Mouse (Mus musculus) lung, embryonic 14.5 days (tissue): ENCODE measurements at regions not wholly inside any gene's neighbourhood (a gene's known extent, or its start where the extent isn't known, plus 50 kb on each side); places are given as distances from the start of the nearest gene placed in this dataset.

Experiments used
- ATAC-seq: fragments of 200-750 bp; cut with Nextera tagmentation; 2 replicates; pipeline ENCODE4 v1.8.0; 2017; ENCODE audit warnings: mild to moderate bottlenecking, moderate TSS enrichment, moderate library complexity; ENCODE audit not compliant: insufficient read depth
- DNase-seq: peaks from one replicate; pipeline ENCODE4 v3.0.0-alpha.2; 2015
- H3K27ac ChIP-seq: fragments of 300-500 bp; sonication (generic); 2 replicates; pipeline ENCODE4 v1.5.1; 2014; ENCODE audit warnings: low read depth, mild to moderate bottlenecking, moderate library complexity
- H3K27me3 ChIP-seq: fragments of 300-500 bp; sonication (generic); 2 replicates; pipeline ENCODE4 v1.6.1; 2014; ENCODE audit warnings: low read length, control low read depth; ENCODE audit not compliant: insufficient read depth
- H3K36me3 ChIP-seq: fragments of 300-500 bp; sonication (generic); 2 replicates; pipeline ENCODE4 v1.6.1; 2014; ENCODE audit warnings: control low read depth; ENCODE audit not compliant: insufficient read depth
- H3K4me1 ChIP-seq: fragments of 300-500 bp; sonication (generic); 2 replicates; pipeline ENCODE4 v1.6.1; 2014; ENCODE audit warnings: antibody characterized with exemption, control low read depth; ENCODE audit not compliant: insufficient read depth
- H3K4me2 ChIP-seq: fragments of 300-500 bp; sonication (generic); 2 replicates; pipeline ENCODE4 v1.6.1; 2014; ENCODE audit warnings: mild to moderate bottlenecking
- H3K4me3 ChIP-seq: fragments of 300-500 bp; sonication (generic); 2 replicates; pipeline ENCODE4 v1.5.1; 2014; ENCODE audit warnings: low read depth, low read length
- H3K9ac ChIP-seq: fragments of 300-500 bp; sonication (generic); 2 replicates; pipeline ENCODE4 v1.6.1; 2014
- H3K9me3 ChIP-seq: fragments of 300-500 bp; sonication (generic); 2 replicates; pipeline ENCODE4 v1.6.1; 2016; ENCODE audit warnings: low read depth, low read length, control low read depth
- CTCF ChIP-seq: IDR thresholded peaks from 2 replicates; pipeline ENCODE4 v1.5.1; 2016; ENCODE audit warnings: antibody characterized with exemption, low read depth
- WGBS: fragments of 180-500 bp; shearing (Covaris S2); extraction: QIAGEN DNeasy Blood & Tissue Kit; methylation state at CpG from one replicate; pipeline ENCODE4 v1.1.7; 2014; 5-methylcytosine and 5-hydroxymethylcytosine counted together

GRCm38 (mm10) chr3:129076396-129076795 lies 123.3 kb upstream of the Pitx2 start:
- no peak overlapping the region for H3K27ac ChIP-seq
- H3K9ac ChIP-seq: no peak overlapping the region
- no peak for TF ChIP-seq CTCF
- H3K36me3 ChIP-seq: no peaks in the 10 kb centered on the region
- H3K4me2 ChIP-seq: no peak overlapping the region
- H3K4me1 ChIP-seq: no peaks in the 10 kb centered on the region
- H3K4me3 ChIP-seq: no peak overlapping the region
- no peaks in the 10 kb centered on the region for H3K9me3 ChIP-seq
- 29% methylated on average over 1 of the region's 1 CpGs for WGBS
- DNase-seq: peak; percentile 5
- H3K27me3 ChIP-seq: no peaks in the 10 kb centered on the region
- ATAC-seq: no peak

GRCm38 (mm10) chr3:129103786-129104440 lies 95.8 kb upstream of the Pitx2 start:
- H3K4me3 ChIP-seq: no peak overlapping the region
- no peaks in the 10 kb centered on the region for H3K36me3 ChIP-seq
- H3K27me3 ChIP-seq: no peaks in the 10 kb centered on the region
- TF ChIP-seq CTCF: no peak
- H3K4me1 ChIP-seq: no peaks in the 10 kb centered on the region
- no peaks in the 10 kb centered on the region for H3K9me3 ChIP-seq
- WGBS: 68% methylated on average over 12 of the region's 12 CpGs
- H3K9ac ChIP-seq: no peak overlapping the region
- no peak overlapping the region for H3K27ac ChIP-seq
- ATAC-seq: no peak
- DNase-seq: peak; percentile 2
- H3K4me2 ChIP-seq: no peak overlapping the region

GRCm38 (mm10) chr3:129104811-129105210 lies 94.9 kb upstream of the Pitx2 start:
- no peak for ATAC-seq
- H3K9ac ChIP-seq: no peak overlapping the region
- H3K4me3 ChIP-seq: no peak overlapping the region
- peak; percentile 7 for DNase-seq
- TF ChIP-seq CTCF: no peak
- whole genome bisulfite sequencing: 69% methylated on average over 9 of the region's 9 CpGs
- H3K9me3 ChIP-seq: no peaks in the 10 kb centered on the region
- H3K27me3 ChIP-seq: no peaks in the 10 kb centered on the region
- H3K4me1 ChIP-seq: no peaks in the 10 kb centered on the region
- H3K36me3 ChIP-seq: no peaks in the 10 kb centered on the region
- H3K27ac ChIP-seq: no peak overlapping the region
- no peak overlapping the region for H3K4me2 ChIP-seq

GRCm38 (mm10) chr3:129106174-129106573 lies 93.5 kb upstream of the Pitx2 start:
- DNase-seq: no peak
- Histone ChIP-seq H3K9ac (no peak overlapping the region), H3K36me3 (no peaks in the 10 kb centered on the region), H3K27ac (no peak overlapping the region), H3K4me2 (no peak overlapping the region), H3K9me3 (no peaks in the 10 kb centered on the region), H3K27me3 (no peaks in the 10 kb centered on the region), H3K4me3 (no peak overlapping the region), H3K4me1 (no peaks in the 10 kb centered on the region)
- WGBS: 78% methylated on average over 2 of the region's 2 CpGs
- ATAC-seq: no peak
- no peak for TF ChIP-seq CTCF

- no peak for TF ChIP-seq CTCF
- Histone ChIP-seq H3K9me3 (no peaks in the 10 kb centered on the region), H3K36me3 (no peaks in the 10 kb centered on the region), H3K4me3 (no peak overlapping the region), H3K9ac (no peak overlapping the region), H3K27ac (no peak overlapping the region), H3K27me3 (no peaks in the 10 kb centered on the region), H3K4me2 (no peak overlapping the region), H3K4me1 (no peaks in the 10 kb centered on the region)
- DNase-seq: no peak
- 87% methylated on average over 2 of the region's 2 CpGs for WGBS
- no peak for ATAC-seq
Observed at GRCm38 (mm10) chr3:129130521-129130920, 69.2 kb upstream of the Pitx2 start.

GRCm38 (mm10) chr3:129131140-129131539 lies 68.5 kb upstream of the Pitx2 start:
- H3K27ac ChIP-seq: no peak overlapping the region
- 63% methylated on average over 8 of the region's 8 CpGs for WGBS
- no peaks in the 10 kb centered on the region for H3K4me1 ChIP-seq
- H3K4me3 ChIP-seq: no peak overlapping the region
- TF ChIP-seq CTCF: no peak
- ATAC-seq (no peak), DNase-seq (no peak)
- no peaks in the 10 kb centered on the region for H3K36me3 ChIP-seq
- no peaks in the 10 kb centered on the region for H3K27me3 ChIP-seq
- H3K9ac ChIP-seq: no peak overlapping the region
- H3K4me2 ChIP-seq: no peak overlapping the region
- no peaks in the 10 kb centered on the region for H3K9me3 ChIP-seq

GRCm38 (mm10) chr3:129131877-129132433 lies 67.7 kb upstream of the Pitx2 start:
- Histone ChIP-seq H3K9me3 (no peaks in the 10 kb centered on the region), H3K27ac (no peak overlapping the region), H3K9ac (no peak overlapping the region), H3K27me3 (no peaks in the 10 kb centered on the region), H3K4me1 (no peaks in the 10 kb centered on the region), H3K4me3 (no peak overlapping the region), H3K4me2 (no peak overlapping the region), H3K36me3 (no peaks in the 10 kb centered on the region)
- TF ChIP-seq CTCF: no peak
- DNase-seq (no peak), ATAC-seq (no peak)
- WGBS: 66% methylated on average over 6 of the region's 6 CpGs
